Mouse (Mus musculus) ES-E14 (cell line): ENCODE results near the gene Psmc3ip.

Source experiments
- HCFC1 ChIP-seq: IDR thresholded peaks from 2 replicates; pipeline ENCODE4 v1.6.1; 2012; ENCODE audit warnings: low read length, inconsistent platforms, borderline replicate concordance; ENCODE audit not compliant: insufficient read depth
- ZNF384 ChIP-seq: IDR thresholded peaks from 2 replicates; pipeline ENCODE4 v1.6.1; 2012; ENCODE audit warnings: low read depth, low read length, inconsistent platforms

DNA sequence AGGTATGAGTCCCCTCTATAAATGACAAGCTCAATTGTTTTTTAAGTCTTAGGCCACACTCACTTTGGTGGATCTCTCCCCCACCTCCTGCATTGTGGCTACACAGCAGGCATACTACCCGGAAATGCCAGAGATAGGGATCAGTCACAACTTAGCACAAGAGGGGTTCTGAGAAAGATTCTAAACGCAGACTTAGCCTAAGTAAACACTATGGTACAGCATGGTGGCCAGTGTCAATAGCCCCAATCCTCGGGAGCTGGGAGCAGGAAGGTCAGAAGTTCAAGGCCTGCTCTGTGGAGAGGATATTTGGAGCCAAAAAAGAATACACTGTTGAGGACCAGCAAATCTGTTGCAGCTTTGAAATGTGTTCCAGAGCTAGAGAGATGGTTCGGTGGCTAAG, 22.9 kb upstream of the Psmc3ip start:
- TF ChIP-seq ZNF384, result no peak
- TF ChIP-seq HCFC1, result no peak
